Mouse (Mus musculus) layer of hippocampus, adult 2 months (tissue): Measurements from ENCODE around the gene Arhgef26. TPM values are rescaled to one million over a fixed set of nuclear protein-coding genes. Genes with fewer than 3 reads are reported as not detected.

Experiments
- DNase-seq, 2 experiments: peaks; one replicate each; pipeline ENCODE4 v3.0.0; 2022; ENCODE audit warnings: low spot score in 2 of 2
- H3K27ac ChIP-seq: fragments of 200-600 bp; 2 replicates; pipeline ENCODE4 v1.8.1; 2022
- H3K4me3 ChIP-seq: fragments of 200-600 bp; 2 replicates; pipeline ENCODE4 v1.8.1; 2022; ENCODE audit warnings: mild to moderate bottlenecking
- CTCF ChIP-seq: fragments of 200-600 bp; conservative IDR thresholded peaks from 2 replicates; pipeline ENCODE4 v1.8.1; 2022; ENCODE audit warnings: antibody characterized with exemption, mild to moderate bottlenecking, moderate library complexity
- total RNA-seq, 2 experiments: library from RNA; stranded (reverse); gene quantifications; 2 replicates each; pipeline ENCODE4 v1.2.3; 2021

The Arhgef26 gene
- total RNA-seq, 2 experiments from 2014 or later = 59.2 to 60.0 TPM

- H3K27ac ChIP-seq = peak overlapping the region; percentile 47; the same call in 1 of the 2 replicates
- no peak for TF ChIP-seq CTCF
- H3K4me3 ChIP-seq = no peak overlapping the region
- no peak for DNase-seq
Measured at GRCm38 (mm10) chr3:62349218-62349897, 11.2 kb downstream of the Arhgef26 start.

DNA sequence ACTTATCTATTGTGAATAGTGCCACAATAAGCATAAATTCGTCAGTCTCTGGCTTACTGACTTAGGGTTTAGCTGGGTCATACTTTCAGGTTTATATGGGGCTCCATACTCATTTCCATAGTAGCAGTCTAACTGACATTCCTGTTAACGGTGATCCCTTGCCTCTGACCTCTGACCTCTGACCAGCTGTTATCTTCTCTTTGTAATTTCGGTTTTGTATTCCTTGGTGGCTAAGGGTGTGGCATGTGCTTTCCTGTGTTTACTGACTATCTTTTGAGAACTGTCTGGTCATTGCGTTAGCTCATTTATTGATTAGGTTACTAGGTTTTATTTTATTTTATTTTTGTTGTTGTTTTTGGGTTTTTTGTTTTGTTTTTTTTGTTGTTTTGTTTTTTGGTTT lies 13.9 kb downstream of the Arhgef26 start:
- no peak overlapping the region for H3K27ac ChIP-seq
- H3K4me3 ChIP-seq = no peak overlapping the region
- no peak for TF ChIP-seq CTCF
- DNase-seq = no peak

DNA sequence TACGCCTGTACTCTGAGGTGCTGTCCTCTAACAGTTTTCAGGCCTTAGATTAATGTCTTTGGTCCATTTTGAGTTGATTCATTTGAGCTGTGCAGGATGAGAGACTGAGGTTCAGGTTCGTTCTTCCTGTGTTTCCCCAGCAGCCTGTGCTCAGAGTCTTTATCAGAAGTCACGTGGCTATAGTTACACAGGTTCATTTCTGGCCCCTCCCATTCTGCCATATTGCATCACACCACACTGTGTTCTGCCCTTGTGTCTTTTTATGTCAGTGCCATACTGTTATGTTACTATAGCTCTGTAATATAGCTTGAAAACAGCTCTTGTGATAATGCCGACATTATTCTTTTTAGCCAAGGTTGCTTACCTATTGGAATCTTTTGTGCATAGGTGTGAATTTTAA lies 14.7 kb downstream of the Arhgef26 start:
- no peak for DNase-seq
- TF ChIP-seq CTCF = no peak
- Histone ChIP-seq H3K27ac (no peak overlapping the region), H3K4me3 (no peak overlapping the region)

- no peak for DNase-seq
- Histone ChIP-seq H3K27ac (no peak overlapping the region; the same call in 1 of the 2 replicates), H3K4me3 (no peak overlapping the region)
- no peak for TF ChIP-seq CTCF
Measured at GRCm38 (mm10) chr3:62367882-62368281, 29.7 kb downstream of the Arhgef26 start.

GRCm38 (mm10) chr3:62372841-62373240 lies 34.7 kb downstream of the Arhgef26 start:
- Histone ChIP-seq H3K4me3 (no peak overlapping the region), H3K27ac (peak overlapping the region; percentile 47; the same call in 1 of the 2 replicates)
- TF ChIP-seq CTCF = no peak
- peak; percentile 17 to 18 for DNase-seq

DNA sequence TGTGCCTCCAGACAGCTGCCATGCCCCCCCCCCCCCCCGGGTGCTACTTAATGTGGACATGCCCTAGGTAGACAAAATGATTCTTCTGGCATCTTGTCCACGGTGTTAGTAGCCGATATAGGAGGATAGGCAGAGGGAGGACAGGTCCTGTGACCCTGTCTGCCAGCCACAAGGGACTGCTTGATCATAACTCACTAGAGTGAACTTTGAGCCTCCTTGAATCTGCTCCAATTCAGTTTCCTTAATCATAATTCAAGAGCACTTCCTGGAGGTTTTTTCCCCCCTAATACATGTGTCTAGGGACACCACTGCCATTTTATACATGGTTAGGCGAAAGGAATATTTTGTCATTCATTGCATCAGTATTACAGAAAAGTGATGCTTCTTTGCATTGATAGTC lies 36.2 kb downstream of the Arhgef26 start:
- TF ChIP-seq CTCF = no peak
- Histone ChIP-seq H3K27ac (no peak overlapping the region), H3K4me3 (no peak overlapping the region)
- no peak for DNase-seq

GRCm38 (mm10) chr3:62374831-62375230 lies 36.7 kb downstream of the Arhgef26 start:
- DNase-seq = no peak
- Histone ChIP-seq H3K27ac (no peak overlapping the region), H3K4me3 (no peak overlapping the region)
- TF ChIP-seq CTCF = no peak

DNA sequence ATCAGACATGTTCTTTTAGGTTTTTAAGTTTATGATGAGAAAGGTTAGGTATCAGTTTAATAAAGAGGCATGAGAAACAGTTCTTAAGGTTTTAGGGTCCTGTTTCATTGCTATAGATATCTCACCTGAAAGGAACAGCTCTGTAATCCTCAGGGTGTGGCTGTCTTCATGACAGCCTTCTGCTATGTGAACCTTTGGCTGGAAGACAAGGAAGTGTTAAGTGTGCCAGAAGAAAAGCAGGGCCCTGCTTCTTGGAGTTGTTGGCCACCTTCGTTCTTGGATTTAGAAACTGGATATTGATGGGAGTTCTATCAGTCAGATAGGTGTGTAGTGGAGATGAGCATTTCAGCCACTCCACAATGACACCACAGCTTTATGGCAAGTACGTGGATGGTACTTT lies 38.6 kb downstream of the Arhgef26 start:
- TF ChIP-seq CTCF = no peak
- Histone ChIP-seq H3K27ac (no peak overlapping the region), H3K4me3 (no peak overlapping the region)
- no peak for DNase-seq

DNA sequence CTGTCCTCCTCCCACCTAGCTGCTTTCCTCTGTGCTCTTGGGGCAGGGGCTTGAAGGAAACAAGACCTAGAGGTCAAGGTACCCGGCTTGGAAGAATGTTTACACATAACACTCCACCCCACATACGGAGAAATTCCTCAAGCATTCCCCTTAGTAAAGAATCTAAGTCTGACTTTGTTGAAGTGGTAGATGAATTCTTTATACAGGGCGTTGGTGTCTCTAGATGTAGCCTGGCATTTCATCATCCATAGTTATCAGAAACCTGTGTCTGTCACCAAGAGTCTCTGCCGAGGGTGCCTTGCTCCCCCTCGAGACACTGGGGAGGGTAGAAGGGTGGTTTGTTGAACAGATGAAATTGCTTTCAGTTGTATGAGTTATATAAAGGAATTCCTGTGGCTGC lies 41.8 kb downstream of the Arhgef26 start:
- no peak overlapping the region for H3K27ac ChIP-seq
- H3K4me3 ChIP-seq = no peak overlapping the region
- no peak for TF ChIP-seq CTCF
- DNase-seq = no peak

DNA sequence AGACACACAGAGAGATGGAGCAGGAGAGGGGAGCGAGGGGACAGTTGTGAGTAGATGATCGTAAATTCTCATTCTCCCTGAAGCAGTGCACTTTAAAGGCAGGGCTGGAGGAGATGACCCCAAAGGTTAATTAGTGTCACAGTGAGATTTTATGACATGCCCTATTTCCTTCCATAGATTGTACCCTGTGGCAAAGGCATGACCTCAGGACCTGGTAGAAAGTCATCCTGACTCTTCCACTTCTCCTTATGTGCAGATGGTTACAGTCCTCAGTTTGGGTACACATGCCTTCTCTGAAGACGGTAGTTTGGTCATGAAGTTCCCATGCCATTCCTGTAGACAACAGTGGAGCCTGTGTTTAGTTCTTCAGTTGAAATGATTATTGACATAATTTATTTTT lies 42.3 kb downstream of the Arhgef26 start:
- no peak for DNase-seq
- H3K27ac ChIP-seq = no peak overlapping the region
- no peak for TF ChIP-seq CTCF
- H3K4me3 ChIP-seq = no peak overlapping the region

- TF ChIP-seq CTCF = no peak
- no peak for DNase-seq
- no peak overlapping the region for H3K27ac ChIP-seq
- no peak overlapping the region for H3K4me3 ChIP-seq
Measured at GRCm38 (mm10) chr3:62382853-62383252, 44.7 kb downstream of the Arhgef26 start.

GRCm38 (mm10) chr3:62392636-62393035 lies 54.5 kb downstream of the Arhgef26 start:
- DNase-seq = no peak
- Histone ChIP-seq H3K4me3 (no peak overlapping the region), H3K27ac (no peak overlapping the region)
- TF ChIP-seq CTCF = no peak

- H3K4me3 ChIP-seq = no peak overlapping the region
- H3K27ac ChIP-seq = 0 out of 2 replicates have a peak overlapping the region, but pooled peaks have one; percentile 18
- no peak for TF ChIP-seq CTCF
- DNase-seq = no peak
Measured at GRCm38 (mm10) chr3:62394284-62394683, 56.1 kb downstream of the Arhgef26 start.

DNA sequence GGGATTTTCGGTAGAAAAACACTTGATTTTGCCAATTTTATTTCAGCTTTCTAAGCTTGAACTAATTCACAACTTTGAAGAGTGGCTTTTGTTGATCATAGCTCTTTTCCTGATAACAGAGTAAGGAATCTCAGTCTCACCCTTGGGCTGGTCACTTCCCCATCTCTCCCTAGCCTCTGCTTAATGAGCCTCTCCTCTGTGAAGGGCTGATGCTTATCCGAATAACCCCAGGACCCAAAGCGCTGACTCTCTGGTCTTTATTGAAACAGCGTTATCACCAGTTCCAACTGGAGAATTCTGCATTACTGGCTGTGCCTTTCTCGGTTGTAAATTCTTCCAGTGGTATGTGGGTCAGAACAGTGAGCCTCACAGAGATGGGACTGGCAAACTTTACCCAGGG lies 57.2 kb downstream of the Arhgef26 start:
- H3K27ac ChIP-seq = no peak overlapping the region
- no peak for DNase-seq
- TF ChIP-seq CTCF = no peak
- no peak overlapping the region for H3K4me3 ChIP-seq

DNA sequence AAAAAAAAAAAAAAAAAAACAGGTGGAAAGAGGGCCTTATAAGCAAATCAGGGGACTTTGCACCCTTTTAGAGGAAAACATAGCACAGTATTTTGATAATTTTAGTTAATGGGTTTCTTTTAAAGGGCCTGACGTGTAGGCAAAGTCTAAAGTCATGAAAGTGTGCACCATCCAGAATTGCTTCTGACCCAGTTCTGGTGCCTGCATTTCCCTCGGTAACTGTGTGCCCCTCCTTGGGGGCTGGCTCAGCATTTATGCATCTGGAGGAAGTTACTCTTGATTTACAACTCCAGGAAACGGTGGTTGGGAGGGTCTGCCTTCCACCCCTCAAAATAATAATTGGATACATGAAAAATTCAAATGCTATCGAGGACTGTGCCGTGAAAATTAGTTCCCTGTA lies 58.0 kb downstream of the Arhgef26 start:
- DNase-seq = no peak
- no peak for TF ChIP-seq CTCF
- H3K4me3 ChIP-seq = no peak overlapping the region
- H3K27ac ChIP-seq = no peak overlapping the region
